ENCODE assay signal across 8 mouse cellular contexts in the genomic region with DNA sequence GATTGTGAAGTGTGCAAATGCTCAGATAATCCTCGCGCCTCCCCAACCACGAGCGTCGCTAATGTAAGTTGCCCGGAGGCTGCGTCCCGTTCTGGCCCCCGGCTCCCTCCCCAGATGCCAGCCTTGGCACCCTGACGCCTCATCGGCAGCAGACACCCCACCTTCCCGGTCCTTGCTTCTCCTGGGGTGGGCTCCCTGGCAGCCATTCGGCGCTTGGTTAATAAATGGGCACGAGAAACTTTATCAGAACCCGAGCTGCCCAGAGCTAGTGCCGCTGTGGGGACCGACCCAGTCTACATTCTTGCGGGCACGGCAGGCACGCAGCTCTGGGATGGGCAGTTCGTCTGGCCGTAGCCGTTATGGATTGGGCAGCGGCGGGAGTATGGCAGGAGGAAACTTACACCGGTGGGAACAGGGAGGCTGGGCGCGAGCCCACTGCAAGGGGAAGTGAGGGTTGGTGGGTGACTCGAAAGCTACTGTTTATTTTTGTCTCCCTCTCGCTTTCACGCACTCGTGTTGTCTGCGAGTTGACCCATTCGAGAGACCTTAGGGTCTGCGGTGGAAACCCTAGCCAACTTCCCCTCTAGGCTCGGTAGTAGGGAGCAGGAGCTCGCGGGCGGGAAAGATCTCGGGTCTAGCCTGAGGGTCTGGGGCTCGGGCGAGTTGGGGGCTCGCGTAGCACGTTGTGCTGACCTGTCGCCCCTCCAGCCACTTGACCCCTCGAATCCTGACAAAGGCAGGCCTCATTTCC. TPM values are rescaled to one million over a fixed set of nuclear protein-coding genes. Genes with fewer than 3 reads are reported as not detected.
DNase-seq lines count a peak whose midpoint lies in the region; ATAC-seq and TF ChIP-seq lines count a peak whose summit lies in the region.

No protein-coding gene starts in this region.

- peak overlapping the region; percentile 82 for H3K4me2 ChIP-seq in forebrain, embryonic 13.5 days

- TF ChIP-seq CTCF in Patski (IDR thresholded peaks at IDR 0.05): no peak

- peak overlapping the region; percentile 93 for H3K4me3 ChIP-seq in brown adipose tissue, adult 24 weeks (ENCODE audit: insufficient read depth, low read depth, low read length)
- H3K4me3 ChIP-seq in forebrain, embryonic 13.5 days: peak overlapping the region; percentile 94

- ATAC-seq in Patski: peak; percentile 23
- ATAC-seq in forebrain, embryonic 13.5 days: no peak
- peak; percentile 24; the same call in 1 of the 2 replicates for ATAC-seq in megakaryocyte-erythroid progenitor cell, adult 5-6 weeks (replicated peaks; ENCODE audit: low FRiP score, low TSS enrichment, poor library complexity, severe bottlenecking)
- ATAC-seq in inflammation-experienced regulatory T-cells, adult 6 months: no peak

- H3K27me3 ChIP-seq in Patski: no peaks in the 10 kb centered on the region
- no peaks in the 10 kb centered on the region for H3K27me3 ChIP-seq in forebrain, embryonic 13.5 days

- DNase-seq in Patski (ENCODE audit: low read depth, low spot score): no peak
- DNase-seq in heart, postnatal 4 days: peak; percentile 60
- DNase-seq in left cerebral cortex, postnatal 25 days (ENCODE audit: low spot score in 2 of 2): peak; percentile 56 to 57
- DNase-seq in right cerebral cortex, postnatal 14 days: peak; percentile 40

- CTCF ChIA-PET in Patski (lab: Charles Lee): interaction anchor here (1.1 kb wide), 1 partner anchor 29 kb away, joined by 3 read pairs; no protein-coding TSS in a partner anchor

- intact Hi-C loops in left cerebral cortex, postnatal 25 days (cut with DNase I): loop anchor here (1.0 to 5.0 kb wide), 2 partner anchors 21 to 210 kb away; no protein-coding TSS in a partner anchor

- POLR2A ChIA-PET in Patski (lab: Charles Lee): interaction anchor here (0.6 to 1.0 kb wide), 5 partner anchors 20 to 467 kb away, joined by 3 to 7 read pairs (median 4); no protein-coding TSS in a partner anchor

- peaks cover 15% of the 10 kb centered on the region for H3K4me1 ChIP-seq in brown adipose tissue, adult 24 weeks (ENCODE audit: control insufficient read depth, insufficient read depth, insufficient read length, low read length)
- peaks cover 43% of the 10 kb centered on the region for H3K4me1 ChIP-seq in forebrain, embryonic 13.5 days

- peak overlapping the region; percentile 98 for H3K9ac ChIP-seq in forebrain, embryonic 13.5 days

- under 1% methylated on average over 48 of the region's 48 CpGs for WGBS in forebrain, embryonic 13.5 days

- in situ Hi-C loops in Patski (cut with MboI; ENCODE audit: low pct_unique_long_range_greater_than_20kb): loop anchor here (10.0 kb wide), 1 partner anchor 112 kb away; no protein-coding TSS in a partner anchor

- H3K36me3 ChIP-seq in forebrain, embryonic 13.5 days (ENCODE audit: poor library complexity, severe bottlenecking): no peaks in the 10 kb centered on the region

- H3K9me3 ChIP-seq in forebrain, embryonic 13.5 days (replicated peaks): no peaks in the 10 kb centered on the region

- H3K27ac ChIP-seq in brown adipose tissue, adult 24 weeks (replicated peaks; ENCODE audit: low read depth, low read length): peak overlapping the region; percentile 99
- H3K27ac ChIP-seq in forebrain, embryonic 13.5 days: peak overlapping the region; percentile 99

RNA-seq across cellular contexts. Expression of gene Anp32a, which starts 1.5 kb away (rescaled TPM):
- polyA plus RNA-seq in Patski (2021): 231 TPM
- polyA plus RNA-seq in brown adipose tissue, adult 24 weeks (2012; ENCODE audit: insufficient read depth, insufficient read length, missing spikeins): 578 and 694 TPM in 2 replicates
- polyA plus RNA-seq in forebrain, embryonic 13.5 days (2015; fragmentation: Nextera tagmentation; extraction: Ambion mirVana): 254 and 256 TPM in 2 replicates
- total RNA-seq in heart, postnatal 4 days (2021): 100 to 1,000 TPM; 255 to 279 TPM
- 100 to 1,000 TPM; 270 to 271 TPM for total RNA-seq in left cerebral cortex, postnatal 25 days (2021)
- 205 and 266 TPM in 2 replicates for total RNA-seq in megakaryocyte-erythroid progenitor cell, adult 5-6 weeks (2014; fragmentation: Nextera tagmentation)
- total RNA-seq in megakaryocyte-erythroid progenitor cell, adult 5-6 weeks (2017): 606 and 1,097 TPM in 2 replicates
- 100 to 1,000 TPM in 2 of 3 experiments, 10 to 100 TPM in 1; 81.5 to 158 (median 100) TPM for polyA plus RNA-seq in inflammation-experienced regulatory T-cells, adult 6 months (2017; shearing (Covaris generic))

Comparison
In these comparisons a context has a peak if more than half of its experiments do, and no peak if none do; other contexts are left out.
1. ATAC-seq: peak in Patski (single experiment) and megakaryocyte-erythroid progenitor cell, adult 5-6 weeks (single experiment); none in forebrain, embryonic 13.5 days (single experiment) and inflammation-experienced regulatory T-cells, adult 6 months (single experiment).